Mouse (Mus musculus) testis, adult 2 months (tissue): ENCODE data around the gene Snrnp35.

ENCODE experiments used
- CTCF ChIP-seq: fragments of 200-500 bp; IDR thresholded peaks from 2 replicates; pipeline ENCODE4 v1.5.1; 2012; ENCODE audit warnings: low read depth, mild to moderate bottlenecking, inconsistent platforms, low read length, moderate library complexity; ENCODE audit not compliant: control insufficient read depth, insufficient read depth, insufficient replicate concordance
- POLR2A ChIP-seq: fragments of 200-500 bp; IDR thresholded peaks from 2 replicates; pipeline ENCODE4 v1.6.1; 2012; ENCODE audit warnings: low read depth, mild to moderate bottlenecking, inconsistent platforms, low read length, moderate library complexity; ENCODE audit not compliant: control insufficient read depth

DNA sequence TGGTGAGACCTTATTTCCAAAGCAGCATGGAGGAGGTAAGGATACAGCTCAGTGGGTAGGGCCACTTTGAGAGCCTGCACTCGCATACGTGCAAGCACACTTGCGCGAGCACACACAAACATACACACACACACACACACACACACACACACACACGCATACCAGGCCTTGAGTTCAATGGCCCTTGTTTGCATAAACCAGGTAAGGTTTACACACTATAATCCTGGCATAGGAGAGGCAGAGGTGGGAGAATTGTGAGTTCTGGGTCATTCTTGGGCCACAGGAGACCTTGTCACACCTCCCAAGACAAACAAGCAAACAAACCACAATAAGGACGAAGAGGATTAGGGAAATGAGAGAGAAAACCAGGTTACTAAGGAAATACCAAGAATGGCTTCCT, 26.3 kb downstream of the Snrnp35 start:
- TF ChIP-seq CTCF, result no peak
- TF ChIP-seq POLR2A, result no peak
